Mouse (Mus musculus) brain, embryonic 14.5 days (tissue): ENCODE data around the gene Ptpro. TPM values are rescaled to one million over a fixed set of nuclear protein-coding genes. Genes with fewer than 3 reads are reported as not detected.

Source experiments
- DNase-seq: peaks from one replicate; pipeline ENCODE4 v3.0.0-alpha.2; 2011; ENCODE audit warnings: low read depth
- CTCF ChIP-seq: fragments of 200-500 bp; IDR thresholded peaks from 2 replicates; pipeline ENCODE4 v1.5.1; 2012; ENCODE audit warnings: inconsistent platforms, mild to moderate bottlenecking, moderate library complexity, borderline replicate concordance; ENCODE audit not compliant: insufficient read depth, insufficient read length; ENCODE audit errors: extremely low read depth
- POLR2A ChIP-seq: fragments of 200-500 bp; IDR thresholded peaks from 2 replicates; pipeline ENCODE4 v1.6.1; 2012; ENCODE audit warnings: mild to moderate bottlenecking, inconsistent platforms, borderline replicate concordance; ENCODE audit not compliant: poor library complexity, insufficient read depth, insufficient read length, severe bottlenecking; ENCODE audit errors: extremely low read depth
- polyA plus RNA-seq: library from polyadenylated mRNA; depleted of rRNA; stranded (reverse); fragments of >200 nt; gene quantifications from 2 replicates; pipeline ENCODE4 v1.2.3, GENCODE M21; 2012

Gene Ptpro
- polyA plus RNA-seq, 1 experiment = 60.3 TPM

GRCm38 (mm10) chr6:137494136-137494475 lies 242.0 kb downstream of the Ptpro start:
- DNase-seq = no peak
- TF ChIP-seq CTCF (no peak), POLR2A (no peak)

- TF ChIP-seq POLR2A (no peak), CTCF (no peak)
- DNase-seq = no peak
These were observed 242.7 kb downstream of the Ptpro start for GRCm38 (mm10) chr6:137494801-137495200.

- no peak for DNase-seq
- TF ChIP-seq POLR2A (no peak), CTCF (no peak)
These were observed 243.1 kb downstream of the Ptpro start for GRCm38 (mm10) chr6:137495233-137495632.

GRCm38 (mm10) chr6:137496562-137496961 lies 244.4 kb downstream of the Ptpro start:
- no peak for DNase-seq
- no peak for TF ChIP-seq POLR2A
- TF ChIP-seq CTCF = no peak

GRCm38 (mm10) chr6:137497208-137497835 lies 245.2 kb downstream of the Ptpro start:
- no peak for DNase-seq
- TF ChIP-seq CTCF (no peak), POLR2A (no peak)

GRCm38 (mm10) chr6:137498781-137499180 lies 246.7 kb downstream of the Ptpro start:
- TF ChIP-seq POLR2A (no peak), CTCF (no peak)
- no peak for DNase-seq

- TF ChIP-seq POLR2A (no peak), CTCF (no peak)
- DNase-seq = no peak
These were observed 250.9 kb downstream of the Ptpro start for GRCm38 (mm10) chr6:137503009-137503408.

- DNase-seq = no peak
- TF ChIP-seq POLR2A (no peak), CTCF (no peak)
These were observed 251.3 kb downstream of the Ptpro start for GRCm38 (mm10) chr6:137503462-137503861.

- TF ChIP-seq CTCF (no peak), POLR2A (no peak)
- DNase-seq = no peak
These were observed 251.9 kb downstream of the Ptpro start for GRCm38 (mm10) chr6:137504052-137504451.

GRCm38 (mm10) chr6:137505555-137506227 lies 253.6 kb downstream of the Ptpro start:
- TF ChIP-seq CTCF (no peak), POLR2A (no peak)
- DNase-seq = no peak

GRCm38 (mm10) chr6:137506563-137506962 lies 254.4 kb downstream of the Ptpro start:
- DNase-seq = no peak

GRCm38 (mm10) chr6:137508936-137509335 lies 256.8 kb downstream of the Ptpro start:
- no peak for TF ChIP-seq POLR2A
- TF ChIP-seq CTCF = no peak
- no peak for DNase-seq

More at GRCm38 (mm10) chr6:137506563-137506962, 254.4 kb downstream of the Ptpro start:
- TF ChIP-seq POLR2A (no peak), CTCF (no peak)

GRCm38 (mm10) chr6:137509341-137510045 lies 257.4 kb downstream of the Ptpro start:
- no peak for DNase-seq
- no peak for TF ChIP-seq POLR2A
- TF ChIP-seq CTCF = no peak
